Mouse (Mus musculus): Measurements from ENCODE around the gene Pde4a. TPM values are rescaled to one million over a fixed set of nuclear protein-coding genes. Genes with fewer than 3 reads are reported as not detected.

Gene Pde4a
- 3.2 and 4.9 TPM in 2 replicates for total RNA-seq (2012; rRNA removed)

DNA sequence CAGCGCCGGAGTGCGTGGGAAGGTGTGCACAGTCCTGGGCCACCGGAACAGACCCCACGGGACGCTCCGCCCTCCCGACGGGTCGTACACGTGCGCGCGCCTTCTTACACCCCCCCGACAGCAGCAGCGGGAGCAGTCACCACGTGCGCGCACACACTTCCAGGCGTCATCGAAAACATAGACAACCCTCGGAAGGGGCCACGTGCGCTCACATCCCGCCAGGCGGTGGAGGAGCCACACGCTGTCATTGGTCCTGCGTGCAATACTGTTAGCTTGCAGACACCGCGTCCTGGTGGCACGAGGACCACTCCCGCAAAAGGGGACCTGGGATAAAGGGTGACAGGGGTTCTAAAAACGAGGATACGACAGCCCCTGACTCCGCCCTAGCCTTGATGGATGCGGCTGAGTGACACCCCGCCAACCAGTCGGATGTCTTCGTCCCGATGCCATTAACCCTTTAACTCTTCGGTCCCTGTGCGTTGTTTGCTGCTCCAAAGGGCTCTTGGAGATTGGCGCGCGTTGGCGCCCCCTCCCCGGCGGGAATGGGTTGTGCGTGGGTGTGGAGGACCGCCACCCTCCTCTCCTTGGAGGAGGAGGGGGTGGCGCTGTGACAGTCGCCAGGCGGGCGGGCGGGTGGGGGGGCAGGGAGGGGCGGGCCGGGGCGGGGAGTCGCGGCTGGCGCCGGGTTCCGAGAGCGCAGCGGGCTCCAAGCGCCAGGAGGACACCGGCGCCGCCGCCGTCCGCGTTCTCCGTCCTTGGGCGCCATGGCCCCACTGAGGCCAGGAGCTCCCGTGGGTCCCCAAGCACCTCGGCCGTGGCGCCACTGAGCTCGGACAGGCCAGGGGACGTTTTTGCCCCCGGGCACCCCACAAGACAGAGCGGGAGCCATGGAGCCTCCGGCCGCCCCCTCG lies at the start of gene Pde4a:
Gene Pde4a, plus strand, starts transcription at position 674 of the 911 bp plus-strand sequence.
- Histone ChIP-seq H3K4me3 (ENCODE audit: insufficient read depth in 1 of 2, low read depth in 1 of 2, low read length in 2 of 2, poor library complexity in 1 of 2, severe bottlenecking in 1 of 2) (peak within 1 kb of the TSS; percentile 82 to 85), H3K4me1 (ENCODE audit: control insufficient read depth in 2 of 2, insufficient read depth in 2 of 2, low read length in 2 of 2, poor library complexity in 1 of 2) (peaks cover 0 to 5% of the 10 kb centered on the region in 2 experiments; a peak in 1 of 4 replicates), H3K27ac (ENCODE audit: insufficient read depth, low read depth, low read length, poor library complexity, severe bottlenecking) (no peak within 1 kb of the TSS), H3K9ac (ENCODE audit: insufficient read depth, low read depth, low read length, poor library complexity, severe bottlenecking) (peak within 1 kb of the TSS; percentile 75), H3K36me3 (ENCODE audit: control insufficient read depth, insufficient read depth, low read length, poor library complexity, severe bottlenecking) (no peaks in the 10 kb centered on the region), H3K9me3 (ENCODE audit: control insufficient read depth, insufficient read depth, low read depth, low read length) (no peaks in the 10 kb centered on the region)
- in situ Hi-C loops (cut with MboI; ENCODE audit: low sequenced_read_pairs in 2 of 2, unreplicated experiment in 2 of 2), result no loop called here
- TF ChIP-seq HCFC1 (IDR thresholded peaks at IDR 0.05; ENCODE audit: borderline replicate concordance, insufficient read depth, low read length), result no peak
- TF ChIP-seq MAFK (IDR thresholded peaks at IDR 0.05; ENCODE audit: insufficient read depth, low read depth, low read length), result no peak
- no peak for TF ChIP-seq ZC3H11A (IDR thresholded peaks at IDR 0.05; ENCODE audit: borderline replicate concordance, low read depth, low read length)
- no peak; the same call in 1 of the 2 replicates for TF ChIP-seq CHD2 (IDR thresholded peaks at IDR 0.05; ENCODE audit: low read depth, low read length)
- no peak for TF ChIP-seq ZNF384 (IDR thresholded peaks at IDR 0.05; ENCODE audit: low read depth, low read length)
- no peak for DNase-seq (ENCODE audit: low read depth, low spot score)

- peaks cover 5% of the 10 kb centered on the region; the same call in 1 of the 2 replicates for H3K36me3 ChIP-seq (ENCODE audit: control insufficient read depth, insufficient read depth, low read length, poor library complexity, severe bottlenecking)
- no peak overlapping the region for H3K4me3 ChIP-seq (ENCODE audit: insufficient read depth in 1 of 2, low read depth in 1 of 2, low read length in 2 of 2, poor library complexity in 1 of 2, severe bottlenecking in 1 of 2)
- H3K9me3 ChIP-seq (ENCODE audit: control insufficient read depth, insufficient read depth, low read depth, low read length), result no peaks in the 10 kb centered on the region
- in situ Hi-C loops (cut with MboI; ENCODE audit: low sequenced_read_pairs in 2 of 2, unreplicated experiment in 2 of 2), result no loop called here
- no peaks in the 10 kb centered on the region; a peak in 1 of 4 replicates for H3K4me1 ChIP-seq (ENCODE audit: control insufficient read depth in 2 of 2, insufficient read depth in 2 of 2, low read length in 2 of 2, poor library complexity in 1 of 2)
- no peak overlapping the region for H3K27ac ChIP-seq (ENCODE audit: insufficient read depth, low read depth, low read length, poor library complexity, severe bottlenecking)
- TF ChIP-seq MAFK (IDR thresholded peaks at IDR 0.05; ENCODE audit: insufficient read depth, low read depth, low read length), result no peak
- no peak for TF ChIP-seq HCFC1 (IDR thresholded peaks at IDR 0.05; ENCODE audit: borderline replicate concordance, insufficient read depth, low read length)
- no peak for TF ChIP-seq CHD2 (IDR thresholded peaks at IDR 0.05; ENCODE audit: low read depth, low read length)
- TF ChIP-seq ZC3H11A (IDR thresholded peaks at IDR 0.05; ENCODE audit: borderline replicate concordance, low read depth, low read length), result no peak
- TF ChIP-seq ZNF384 (IDR thresholded peaks at IDR 0.05; ENCODE audit: low read depth, low read length), result no peak
- DNase-seq (ENCODE audit: low read depth, low spot score), result no peak
- no peak overlapping the region for H3K9ac ChIP-seq (ENCODE audit: insufficient read depth, low read depth, low read length, poor library complexity, severe bottlenecking)
Measured at GRCm38 (mm10) chr9:21117073-21117472, 48.4 kb upstream of the Pde4a start.

GRCm38 (mm10) chr9:21121483-21121882 lies 44.0 kb upstream of the Pde4a start:
- in situ Hi-C loops (cut with MboI; ENCODE audit: low sequenced_read_pairs in 2 of 2, unreplicated experiment in 2 of 2), result no loop called here
- no peak for TF ChIP-seq ZC3H11A (IDR thresholded peaks at IDR 0.05; ENCODE audit: borderline replicate concordance, low read depth, low read length)
- no peak for TF ChIP-seq ZNF384 (IDR thresholded peaks at IDR 0.05; ENCODE audit: low read depth, low read length)
- no peak for TF ChIP-seq MAFK (IDR thresholded peaks at IDR 0.05; ENCODE audit: insufficient read depth, low read depth, low read length)
- TF ChIP-seq CHD2 (IDR thresholded peaks at IDR 0.05; ENCODE audit: low read depth, low read length), result no peak
- no peak for TF ChIP-seq HCFC1 (IDR thresholded peaks at IDR 0.05; ENCODE audit: borderline replicate concordance, insufficient read depth, low read length)
- H3K4me3 ChIP-seq (ENCODE audit: insufficient read depth in 1 of 2, low read depth in 1 of 2, low read length in 2 of 2, poor library complexity in 1 of 2, severe bottlenecking in 1 of 2), result peak overlapping the region; percentile 43 to 62; a peak in 3 of 4 replicates
- H3K9me3 ChIP-seq (ENCODE audit: control insufficient read depth, insufficient read depth, low read depth, low read length), result no peaks in the 10 kb centered on the region
- H3K9ac ChIP-seq (ENCODE audit: insufficient read depth, low read depth, low read length, poor library complexity, severe bottlenecking), result peak overlapping the region; percentile 66
- H3K36me3 ChIP-seq (ENCODE audit: control insufficient read depth, insufficient read depth, low read length, poor library complexity, severe bottlenecking), result peaks cover 5% of the 10 kb centered on the region; the same call in 1 of the 2 replicates
- no peak for DNase-seq (ENCODE audit: low read depth, low spot score)
- no peak overlapping the region for H3K27ac ChIP-seq (ENCODE audit: insufficient read depth, low read depth, low read length, poor library complexity, severe bottlenecking)
- peaks cover 0 to 2% of the 10 kb centered on the region in 2 experiments; a peak in 2 of 4 replicates for H3K4me1 ChIP-seq (ENCODE audit: control insufficient read depth in 2 of 2, insufficient read depth in 2 of 2, low read length in 2 of 2, poor library complexity in 1 of 2)

DNA sequence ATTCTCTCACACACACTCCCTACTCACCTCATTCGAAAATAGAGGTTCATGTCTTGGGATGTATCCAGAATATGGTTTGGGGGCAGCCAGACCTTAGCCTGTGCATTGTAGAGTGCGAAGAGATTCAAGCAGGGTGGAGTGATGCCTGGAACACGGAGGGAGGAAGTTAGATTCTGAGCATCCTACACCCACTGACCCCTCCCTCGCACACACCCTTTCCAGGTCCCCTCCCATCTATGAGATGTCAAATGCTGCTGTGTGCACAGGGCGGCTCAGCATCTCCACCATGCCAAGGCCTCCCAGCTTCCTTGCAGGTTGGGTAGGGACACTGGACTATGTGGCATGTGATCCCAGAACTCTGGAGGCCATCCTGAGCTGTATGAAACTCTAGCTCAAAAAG lies 40.7 kb upstream of the Pde4a start:
- Histone ChIP-seq H3K4me1 (ENCODE audit: control insufficient read depth in 2 of 2, insufficient read depth in 2 of 2, low read length in 2 of 2, poor library complexity in 1 of 2) (peaks cover 0 to 2% of the 10 kb centered on the region in 2 experiments; a peak in 2 of 4 replicates), H3K9me3 (ENCODE audit: control insufficient read depth, insufficient read depth, low read depth, low read length) (no peaks in the 10 kb centered on the region), H3K27ac (ENCODE audit: insufficient read depth, low read depth, low read length, poor library complexity, severe bottlenecking) (no peak overlapping the region), H3K9ac (ENCODE audit: insufficient read depth, low read depth, low read length, poor library complexity, severe bottlenecking) (no peak overlapping the region), H3K36me3 (ENCODE audit: control insufficient read depth, insufficient read depth, low read length, poor library complexity, severe bottlenecking) (peaks cover 5% of the 10 kb centered on the region; the same call in 1 of the 2 replicates), H3K4me3 (ENCODE audit: insufficient read depth in 1 of 2, low read depth in 1 of 2, low read length in 2 of 2, poor library complexity in 1 of 2, severe bottlenecking in 1 of 2) (no peak overlapping the region)
- DNase-seq (ENCODE audit: low read depth, low spot score), result no peak
- in situ Hi-C loops (cut with MboI; ENCODE audit: low sequenced_read_pairs in 2 of 2, unreplicated experiment in 2 of 2), result no loop called here
- TF ChIP-seq ZC3H11A (IDR thresholded peaks at IDR 0.05; ENCODE audit: borderline replicate concordance, low read depth, low read length), result no peak
- TF ChIP-seq ZNF384 (IDR thresholded peaks at IDR 0.05; ENCODE audit: low read depth, low read length), result no peak
- TF ChIP-seq HCFC1 (IDR thresholded peaks at IDR 0.05; ENCODE audit: borderline replicate concordance, insufficient read depth, low read length), result no peak
- TF ChIP-seq CHD2 (IDR thresholded peaks at IDR 0.05; ENCODE audit: low read depth, low read length), result no peak
- no peak for TF ChIP-seq MAFK (IDR thresholded peaks at IDR 0.05; ENCODE audit: insufficient read depth, low read depth, low read length)

Data from ES-E14 (cell line).